Mouse (Mus musculus): ENCODE results near the gene Ehbp1l1. TPM values are rescaled to one million over a fixed set of nuclear protein-coding genes. Genes with fewer than 3 reads are reported as not detected.
"Not testable (repeated sequence)": the region's sequence is repeated elsewhere in the genome, so short reads cannot be mapped to it uniquely, and the experiment has no call there.

Gene Ehbp1l1
- total RNA-seq, 2 experiments from 2014 or later: 41.9 to 48.6 TPM

- peak; percentile 77 for DNase-seq
- intact Hi-C loops (cut with DNase I): loop anchor here (10.0 kb wide), 1 partner anchor 64 kb away; the partner anchor contains the start of gene Scyl1
Observed at GRCm38 (mm10) chr19:5711218-5711617, 14.9 kb downstream of the Ehbp1l1 start.

GRCm38 (mm10) chr19:5710581-5710980, 15.5 kb downstream of the Ehbp1l1 start:
- intact Hi-C loops (cut with DNase I): loop anchor here (10.0 kb wide), 1 partner anchor 64 kb away; the partner anchor contains the start of gene Scyl1
- DNase-seq: no peak

- intact Hi-C loops (cut with DNase I): loop anchor here (10.0 kb wide), 1 partner anchor 65 kb away; the partner anchor contains the start of gene Scyl1
Observed at GRCm38 (mm10) chr19:5710068-5710467, 16.0 kb downstream of the Ehbp1l1 start.

GRCm38 (mm10) chr19:5704801-5705571, 21.1 kb downstream of the Ehbp1l1 start:
- no peak for DNase-seq
- intact Hi-C loops (cut with DNase I): no loop called here

More at GRCm38 (mm10) chr19:5710068-5710467, 16.0 kb downstream of the Ehbp1l1 start:
- DNase-seq: peak; percentile 63

GRCm38 (mm10) chr19:5704163-5704800, 21.8 kb downstream of the Ehbp1l1 start, which contains the start of gene Kcnk7:
Gene Kcnk7 (plus strand): TSS chr19:5704367.
- no peak for DNase-seq
- intact Hi-C loops (cut with DNase I): no loop called here

- DNase-seq: no peak
- intact Hi-C loops (cut with DNase I): no loop called here
Observed at GRCm38 (mm10) chr19:5695849-5696462, 30.2 kb downstream of the Ehbp1l1 start.

GRCm38 (mm10) chr19:5693801-5694200, 32.3 kb downstream of the Ehbp1l1 start:
- intact Hi-C loops (cut with DNase I): no loop called here
- no peak for DNase-seq

GRCm38 (mm10) chr19:5692913-5693396, 33.2 kb downstream of the Ehbp1l1 start:
- no peak for DNase-seq
- intact Hi-C loops (cut with DNase I): no loop called here

GRCm38 (mm10) chr19:5692086-5692912, 33.8 kb downstream of the Ehbp1l1 start:
- no peak for DNase-seq
- intact Hi-C loops (cut with DNase I): no loop called here

GRCm38 (mm10) chr19:5691601-5692000, 34.5 kb downstream of the Ehbp1l1 start:
- intact Hi-C loops (cut with DNase I): no loop called here
- DNase-seq: no peak

GRCm38 (mm10) chr19:5690343-5690735, 35.8 kb downstream of the Ehbp1l1 start:
- peak; percentile 53 for DNase-seq
- intact Hi-C loops (cut with DNase I): no loop called here

- intact Hi-C loops (cut with DNase I): no loop called here
- DNase-seq: peak; percentile 62
Observed at GRCm38 (mm10) chr19:5689565-5690342, 36.4 kb downstream of the Ehbp1l1 start.

- intact Hi-C loops (cut with DNase I): no loop called here
- no peak for DNase-seq
Observed at GRCm38 (mm10) chr19:5689088-5689428, 37.1 kb downstream of the Ehbp1l1 start.

GRCm38 (mm10) chr19:5688200-5689087, 37.7 kb downstream of the Ehbp1l1 start, which contains the start of the genes Map3k11 and Pcnx3:
Gene Map3k11 (plus strand): TSS chr19:5688742.
Gene Pcnx3 (minus strand): TSS chr19:5688908.
- DNase-seq: peak; percentile 97
- intact Hi-C loops (cut with DNase I): no loop called here

- intact Hi-C loops (cut with DNase I): no loop called here
Observed at GRCm38 (mm10) chr19:5687738-5688137, 38.4 kb downstream of the Ehbp1l1 start.

GRCm38 (mm10) chr19:5686954-5687353, 39.2 kb downstream of the Ehbp1l1 start:
- intact Hi-C loops (cut with DNase I); DNase-seq: not testable (repeated sequence)

More at GRCm38 (mm10) chr19:5687738-5688137, 38.4 kb downstream of the Ehbp1l1 start:
- no peak for DNase-seq

- no peak for DNase-seq
- intact Hi-C loops (cut with DNase I): no loop called here
Observed at GRCm38 (mm10) chr19:5686437-5686836, 39.7 kb downstream of the Ehbp1l1 start.

GRCm38 (mm10) chr19:5685861-5686260, 40.3 kb downstream of the Ehbp1l1 start:
- DNase-seq: no peak
- intact Hi-C loops (cut with DNase I): no loop called here
